Mouse (Mus musculus) limb, embryonic 15.5 days (tissue): Measurements from ENCODE around the gene Hils1. TPM values are rescaled to one million over a fixed set of nuclear protein-coding genes. Genes with fewer than 3 reads are reported as not detected.
A peak's percentile ranks its signal among the peaks of the same experiment; 100 is the strongest.
"Not testable (repeated sequence)": the region's sequence is repeated elsewhere in the genome, so short reads cannot be mapped to it uniquely, and the experiment has no call there.

Source experiments
- ATAC-seq: fragments of 200-750 bp; cut with Nextera tagmentation; 2 replicates; pipeline ENCODE4 v1.8.0; 2017; ENCODE audit warnings: low read depth, moderate TSS enrichment; ENCODE audit not compliant: insufficient number of reproducible peaks, low FRiP score, low TSS enrichment
- H3K27ac ChIP-seq: fragments of 300-500 bp; sonication (generic); 2 replicates; pipeline ENCODE4 v1.5.1; 2015; ENCODE audit warnings: moderate library complexity, mild to moderate bottlenecking, inconsistent platforms
- H3K27me3 ChIP-seq: fragments of 300-500 bp; sonication (generic); 2 replicates; pipeline ENCODE4 v1.6.1; 2015; ENCODE audit warnings: inconsistent platforms
- H3K36me3 ChIP-seq: fragments of 300-500 bp; sonication (generic); 2 replicates; pipeline ENCODE4 v1.6.1; 2015; ENCODE audit warnings: inconsistent platforms
- H3K4me1 ChIP-seq: fragments of 300-500 bp; sonication (generic); 2 replicates; pipeline ENCODE4 v1.6.1; 2015; ENCODE audit warnings: inconsistent platforms
- H3K4me2 ChIP-seq: fragments of 300-500 bp; sonication (generic); 2 replicates; pipeline ENCODE4 v1.6.1; 2015; ENCODE audit warnings: mild to moderate bottlenecking, inconsistent platforms
- H3K4me3 ChIP-seq: fragments of 300-500 bp; sonication (generic); 2 replicates; pipeline ENCODE4 v1.5.1; 2015; ENCODE audit warnings: mild to moderate bottlenecking, inconsistent platforms
- H3K9ac ChIP-seq: fragments of 300-500 bp; sonication (generic); 2 replicates; pipeline ENCODE4 v1.6.1; 2015; ENCODE audit warnings: inconsistent platforms
- H3K9me3 ChIP-seq: fragments of 300-500 bp; sonication (generic); 2 replicates; pipeline ENCODE4 v1.6.1; 2016; ENCODE audit warnings: inconsistent platforms
- WGBS: fragments of 180-500 bp; shearing (Covaris S2); methylation state at CpG from one replicate; pipeline ENCODE4 v1.1.7; 2015; 5-methylcytosine and 5-hydroxymethylcytosine counted together
- polyA plus RNA-seq: library from polyadenylated mRNA; unstranded; fragments of >200 nt; fragmentation: Nextera tagmentation; extraction: Ambion mirVana; gene quantifications from 2 replicates; pipeline ENCODE4 v1.2.1, GENCODE M21; 2015

Hils1 gene
- polyA plus RNA-seq, 1 experiment from 2014 or later: not detected

- peaks cover 60% of the 10 kb centered on the region for H3K4me1 ChIP-seq
- peak overlapping the region; percentile 72 for H3K9ac ChIP-seq
- H3K9me3 ChIP-seq: no peaks in the 10 kb centered on the region
- 26% methylated on average over 15 of the region's 15 CpGs for WGBS
- H3K27ac ChIP-seq: peak overlapping the region; percentile 94
- ATAC-seq: peak; percentile 42
- H3K27me3 ChIP-seq: no peaks in the 10 kb centered on the region
- peaks cover 22% of the 10 kb centered on the region for H3K36me3 ChIP-seq
- H3K4me3 ChIP-seq: peak overlapping the region; percentile 70
- H3K4me2 ChIP-seq: peak overlapping the region; percentile 87
Measured at GRCm38 (mm10) chr11:95008661-95009628, 41.6 kb downstream of the Hils1 start.

- H3K4me1 ChIP-seq: peaks cover 62% of the 10 kb centered on the region
- H3K4me3 ChIP-seq: peak within 1 kb of the TSS; percentile 70
- H3K27me3 ChIP-seq: no peaks in the 10 kb centered on the region
- ATAC-seq: peak; percentile 72
- H3K36me3 ChIP-seq: peaks cover 15% of the 10 kb centered on the region
- peak within 1 kb of the TSS; percentile 72 for H3K9ac ChIP-seq
- H3K4me2 ChIP-seq: peak within 1 kb of the TSS; percentile 87
- peak within 1 kb of the TSS; percentile 94 for H3K27ac ChIP-seq
- WGBS: under 1% methylated on average over 29 of the region's 32 CpGs
- H3K9me3 ChIP-seq: no peaks in the 10 kb centered on the region
Measured at GRCm38 (mm10) chr11:95009629-95010014, 42.2 kb downstream of the Hils1 start, which contains the start of gene Samd14. Gene Samd14, plus strand, starts transcription at chr11:95009879.

- Histone ChIP-seq H3K27me3 (no peaks in the 10 kb centered on the region), H3K4me1 (peaks cover 62% of the 10 kb centered on the region), H3K9ac (peak overlapping the region; percentile 72), H3K4me3 (peak overlapping the region; percentile 70), H3K9me3 (no peaks in the 10 kb centered on the region), H3K36me3 (peaks cover 15% of the 10 kb centered on the region), H3K27ac (peak overlapping the region; percentile 94), H3K4me2 (peak overlapping the region; percentile 87)
- ATAC-seq: no peak
- 1% methylated on average over 37 of the region's 40 CpGs for WGBS
Measured at GRCm38 (mm10) chr11:95010141-95010739, 42.8 kb downstream of the Hils1 start.

GRCm38 (mm10) chr11:95010841-95011403, 43.5 kb downstream of the Hils1 start:
- Histone ChIP-seq H3K9ac (0 out of 2 replicates have a peak overlapping the region, but pooled peaks have one; percentile 17), H3K36me3 (peaks cover 15% of the 10 kb centered on the region), H3K4me2 (peak overlapping the region; percentile 87), H3K4me3 (peak overlapping the region; percentile 70), H3K4me1 (peaks cover 56% of the 10 kb centered on the region)
- H3K27me3 ChIP-seq, H3K27ac ChIP-seq, ATAC-seq, H3K9me3 ChIP-seq: not testable (repeated sequence)
- WGBS: 4% methylated on average over 3 of the region's 4 CpGs

- Histone ChIP-seq H3K9ac (0 out of 2 replicates have a peak overlapping the region, but pooled peaks have one; percentile 2), H3K27me3 (no peaks in the 10 kb centered on the region), H3K4me2 (peak overlapping the region; percentile 87), H3K4me3 (peak overlapping the region; percentile 70), H3K9me3 (no peaks in the 10 kb centered on the region), H3K27ac (no peak overlapping the region), H3K36me3 (peaks cover 20% of the 10 kb centered on the region), H3K4me1 (peaks cover 51% of the 10 kb centered on the region)
- 36% methylated on average over 1 of the region's 1 CpGs for whole genome bisulfite sequencing
- ATAC-seq: no peak
Measured at GRCm38 (mm10) chr11:95011416-95011815, 44.0 kb downstream of the Hils1 start.

- no peak overlapping the region for H3K4me3 ChIP-seq
- H3K27ac ChIP-seq: no peak overlapping the region
- H3K27me3 ChIP-seq: no peaks in the 10 kb centered on the region
- WGBS: 64% methylated on average over 3 of the region's 3 CpGs
- no peak for ATAC-seq
- peaks cover 44% of the 10 kb centered on the region for H3K4me1 ChIP-seq
- H3K9ac ChIP-seq: no peak overlapping the region
- peak overlapping the region; percentile 87; the same call in 1 of the 2 replicates for H3K4me2 ChIP-seq
- H3K9me3 ChIP-seq: no peaks in the 10 kb centered on the region
- H3K36me3 ChIP-seq: peaks cover 26% of the 10 kb centered on the region
Measured at GRCm38 (mm10) chr11:95012075-95012474, 44.7 kb downstream of the Hils1 start.

- H3K4me1 ChIP-seq: peaks cover 40% of the 10 kb centered on the region
- H3K9ac ChIP-seq: no peak overlapping the region
- H3K36me3 ChIP-seq: peaks cover 29% of the 10 kb centered on the region
- H3K27me3 ChIP-seq: no peaks in the 10 kb centered on the region
- no peak overlapping the region for H3K4me3 ChIP-seq
- no peak overlapping the region for H3K27ac ChIP-seq
- no peak for ATAC-seq
- WGBS: 33% methylated on average over 3 of the region's 3 CpGs
- H3K4me2 ChIP-seq: no peak overlapping the region
- H3K9me3 ChIP-seq: no peaks in the 10 kb centered on the region
Measured at GRCm38 (mm10) chr11:95012487-95012886, 45.1 kb downstream of the Hils1 start.

GRCm38 (mm10) chr11:95015484-95015883, 48.1 kb downstream of the Hils1 start:
- ATAC-seq: no peak
- H3K9ac ChIP-seq: no peak overlapping the region
- no peak overlapping the region for H3K4me3 ChIP-seq
- H3K27ac ChIP-seq: no peak overlapping the region
- no peaks in the 10 kb centered on the region for H3K27me3 ChIP-seq
- H3K36me3 ChIP-seq: peaks cover 50% of the 10 kb centered on the region
- peaks cover 26% of the 10 kb centered on the region for H3K4me1 ChIP-seq
- WGBS: 73% methylated on average over 3 of the region's 3 CpGs
- no peaks in the 10 kb centered on the region for H3K9me3 ChIP-seq
- no peak overlapping the region for H3K4me2 ChIP-seq

Other genes with a start within 250 kb of the Hils1 start
- gene Cdc34b, start 225.8 kb upstream of the Hils1 start, polyA plus RNA-seq: not detected in 2 replicates
- gene Tmem92, start 184.9 kb upstream of the Hils1 start, polyA plus RNA-seq: not detected in 2 replicates
- 4,882 and 5,832 TPM in 2 replicates for gene Col1a1, start 31.4 kb upstream of the Hils1 start, polyA plus RNA-seq
- 7.5 and 18.9 TPM in 2 replicates for gene Sgca, start 8.7 kb downstream of the Hils1 start, polyA plus RNA-seq
- gene Ppp1r9b, start 23.4 kb downstream of the Hils1 start, polyA plus RNA-seq: 9.7 and 9.9 TPM in 2 replicates
- 21.4 and 25.1 TPM in 2 replicates for gene Samd14, start 42.3 kb downstream of the Hils1 start, polyA plus RNA-seq
- gene Pdk2, start 73.8 kb downstream of the Hils1 start, polyA plus RNA-seq: 33.4 and 42.9 TPM in 2 replicates
- gene Itga3, start 109.2 kb downstream of the Hils1 start, polyA plus RNA-seq: 8.9 and 9.5 TPM in 2 replicates
- 17.7 and 20.9 TPM in 2 replicates for gene Dlx3, start 152.5 kb downstream of the Hils1 start, polyA plus RNA-seq
- gene Dlx4, start 178.7 kb downstream of the Hils1 start, polyA plus RNA-seq: 3.3 and 4.4 TPM in 2 replicates